8 mouse cellular contexts compared by ENCODE assay signal in genomic region chr3:149444854-149445577, GRCm38 (mm10).
DNase-seq lines count a peak whose midpoint lies in the region; ATAC-seq and TF ChIP-seq lines count a peak whose summit lies in the region.

No protein-coding gene starts in this region.

- H3K4me1 ChIP-seq in bone marrow, adult 2 months (ENCODE audit: control insufficient read depth, insufficient read depth, low read length): no peaks in the 10 kb centered on the region; the same call in 1 of the 2 replicates
- peaks cover 6% of the 10 kb centered on the region; the same call in 1 of the 2 replicates for H3K4me1 ChIP-seq in forebrain, embryonic 16.5 days (replicated peaks; ENCODE audit: control insufficient read depth, insufficient read depth, low read length)
- H3K4me1 ChIP-seq in intestine, embryonic 15.5 days (replicated peaks): no peaks in the 10 kb centered on the region
- H3K4me1 ChIP-seq in limb, embryonic 15.5 days: no peaks in the 10 kb centered on the region; the same call in 1 of the 2 replicates
- H3K4me1 ChIP-seq in midbrain, embryonic 14.5 days (ENCODE audit: control insufficient read depth, insufficient read depth, low read length): no peaks in the 10 kb centered on the region

- DNase-seq in Muller cell, postnatal 12 days (ENCODE audit: inconsistent ontology term): peak; percentile 65
- peak; percentile 85 for DNase-seq in midbrain, embryonic 14.5 days
- DNase-seq in thymus, postnatal 25 days: no peak
- DNase-seq in thymus, postnatal 14 days: no peak

- no peaks in the 10 kb centered on the region for H3K27me3 ChIP-seq in forebrain, embryonic 16.5 days (replicated peaks; ENCODE audit: control insufficient read depth, insufficient read depth, low read length)
- no peaks in the 10 kb centered on the region for H3K27me3 ChIP-seq in intestine, embryonic 15.5 days (replicated peaks)
- no peaks in the 10 kb centered on the region for H3K27me3 ChIP-seq in limb, embryonic 15.5 days
- no peaks in the 10 kb centered on the region for H3K27me3 ChIP-seq in midbrain, embryonic 14.5 days (ENCODE audit: control insufficient read depth, insufficient read depth, low read length)

- peak overlapping the region; percentile 27 for H3K9ac ChIP-seq in forebrain, embryonic 16.5 days (replicated peaks; ENCODE audit: low read depth, low read length)
- peak overlapping the region; percentile 30; the same call in 1 of the 2 replicates for H3K9ac ChIP-seq in intestine, embryonic 15.5 days
- H3K9ac ChIP-seq in limb, embryonic 15.5 days: no peak overlapping the region
- H3K9ac ChIP-seq in midbrain, embryonic 14.5 days (replicated peaks; ENCODE audit: low read length): peak overlapping the region; percentile 43; the same call in 1 of the 2 replicates

- no peak overlapping the region for H3K27ac ChIP-seq in bone marrow, adult 2 months (ENCODE audit: control insufficient read depth, insufficient read depth, low read depth, low read length, poor library complexity)
- H3K27ac ChIP-seq in forebrain, embryonic 16.5 days (ENCODE audit: low read length): 0 out of 2 replicates have a peak overlapping the region, but pooled peaks have one; percentile 9
- H3K27ac ChIP-seq in intestine, embryonic 15.5 days: no peak overlapping the region
- no peak overlapping the region for H3K27ac ChIP-seq in limb, embryonic 15.5 days
- H3K27ac ChIP-seq in midbrain, embryonic 14.5 days (replicated peaks; ENCODE audit: low read depth, low read length): peak overlapping the region; percentile 63

- TF ChIP-seq CTCF in bone marrow, adult 2 months (IDR thresholded peaks at IDR 0.05; ENCODE audit: control insufficient read depth, insufficient read depth, low read length): peak; percentile 34; the same call in 1 of the 2 replicates

- no peaks in the 10 kb centered on the region for H3K9me3 ChIP-seq in forebrain, embryonic 16.5 days (ENCODE audit: control insufficient read depth, low read length)
- H3K9me3 ChIP-seq in intestine, embryonic 15.5 days: no peaks in the 10 kb centered on the region
- H3K9me3 ChIP-seq in limb, embryonic 15.5 days: no peaks in the 10 kb centered on the region
- no peaks in the 10 kb centered on the region for H3K9me3 ChIP-seq in midbrain, embryonic 14.5 days (ENCODE audit: control insufficient read depth, low read length)

- no peak for TF ChIP-seq POLR2A in bone marrow, adult 2 months (IDR thresholded peaks at IDR 0.05; ENCODE audit: borderline replicate concordance, control insufficient read depth, low read depth, low read length)

- peak; percentile 94 for ATAC-seq in forebrain, embryonic 16.5 days
- peak; percentile 90 for ATAC-seq in intestine, embryonic 15.5 days
- ATAC-seq in limb, embryonic 15.5 days (ENCODE audit: insufficient number of reproducible peaks, low FRiP score, low TSS enrichment, low read depth): no peak
- ATAC-seq in midbrain, embryonic 14.5 days (ENCODE audit: low FRiP score, low TSS enrichment): peak; percentile 78; the same call in 1 of the 2 replicates

- H3K4me2 ChIP-seq in forebrain, embryonic 16.5 days (ENCODE audit: low read length): peak overlapping the region; percentile 55
- peak overlapping the region; percentile 59 for H3K4me2 ChIP-seq in intestine, embryonic 15.5 days (replicated peaks)
- peak overlapping the region; percentile 45 for H3K4me2 ChIP-seq in limb, embryonic 15.5 days
- H3K4me2 ChIP-seq in midbrain, embryonic 14.5 days (ENCODE audit: low read length): peak overlapping the region; percentile 50

- no peaks in the 10 kb centered on the region for H3K36me3 ChIP-seq in forebrain, embryonic 16.5 days (ENCODE audit: control insufficient read depth, insufficient read depth)
- H3K36me3 ChIP-seq in intestine, embryonic 15.5 days: no peaks in the 10 kb centered on the region
- no peaks in the 10 kb centered on the region for H3K36me3 ChIP-seq in limb, embryonic 15.5 days
- no peaks in the 10 kb centered on the region for H3K36me3 ChIP-seq in midbrain, embryonic 14.5 days (ENCODE audit: control insufficient read depth, insufficient read depth, low read length)

- no peak overlapping the region for H3K4me3 ChIP-seq in bone marrow, adult 2 months (replicated peaks; ENCODE audit: control insufficient read depth, low read depth, low read length)
- H3K4me3 ChIP-seq in forebrain, embryonic 16.5 days (replicated peaks; ENCODE audit: low read length): peak overlapping the region; percentile 35
- peak overlapping the region; percentile 38 for H3K4me3 ChIP-seq in intestine, embryonic 15.5 days (replicated peaks)
- H3K4me3 ChIP-seq in limb, embryonic 15.5 days: peak overlapping the region; percentile 36
- H3K4me3 ChIP-seq in midbrain, embryonic 14.5 days (replicated peaks; ENCODE audit: low read depth, low read length): peak overlapping the region; percentile 35

- 21% methylated on average over 15 of the region's 15 CpGs for WGBS in bone marrow, adult 2 months
- WGBS in forebrain, embryonic 16.5 days: 5% methylated on average over 15 of the region's 15 CpGs
- WGBS in intestine, embryonic 15.5 days: 6% methylated on average over 15 of the region's 15 CpGs
- 4% methylated on average over 15 of the region's 15 CpGs for WGBS in limb, embryonic 15.5 days
- 3% methylated on average over 15 of the region's 15 CpGs for WGBS in midbrain, embryonic 14.5 days

Comparison
In these comparisons a context has a peak if more than half of its experiments do, and no peak if none do; other contexts are left out.
1. DNase-seq: peak in Muller cell, postnatal 12 days (single experiment) and midbrain, embryonic 14.5 days (single experiment); none in thymus, postnatal 25 days (single experiment) and thymus, postnatal 14 days (single experiment).
2. H3K27ac ChIP-seq: peak in forebrain, embryonic 16.5 days (single experiment) and midbrain, embryonic 14.5 days (single experiment); none in bone marrow, adult 2 months (single experiment), intestine, embryonic 15.5 days (single experiment) and limb, embryonic 15.5 days (single experiment).
3. Peak in every context shown above with its lines, with median percentiles within 50 percentile points of each other: H3K4me2 ChIP-seq.